Mouse (Mus musculus) liver, embryonic 14.5 days (tissue): Measurements from ENCODE around the gene Sfxn1.

Experiments used
- CTCF ChIP-seq: IDR thresholded peaks from 2 replicates; pipeline ENCODE4 v1.5.1; 2016; ENCODE audit warnings: antibody characterized with exemption, low read depth, control low read depth
- EP300 ChIP-seq: IDR thresholded peaks from 2 replicates; pipeline ENCODE4 v1.6.1; 2016; ENCODE audit warnings: antibody characterized with exemption, low read depth

GRCm38 (mm10) chr13:54144624-54145023, 73.0 kb downstream of the Sfxn1 start:
- TF ChIP-seq EP300 = no peak
- no peak for TF ChIP-seq CTCF
